Mouse (Mus musculus): Measurements from ENCODE around the gene Ccer2.

DNA sequence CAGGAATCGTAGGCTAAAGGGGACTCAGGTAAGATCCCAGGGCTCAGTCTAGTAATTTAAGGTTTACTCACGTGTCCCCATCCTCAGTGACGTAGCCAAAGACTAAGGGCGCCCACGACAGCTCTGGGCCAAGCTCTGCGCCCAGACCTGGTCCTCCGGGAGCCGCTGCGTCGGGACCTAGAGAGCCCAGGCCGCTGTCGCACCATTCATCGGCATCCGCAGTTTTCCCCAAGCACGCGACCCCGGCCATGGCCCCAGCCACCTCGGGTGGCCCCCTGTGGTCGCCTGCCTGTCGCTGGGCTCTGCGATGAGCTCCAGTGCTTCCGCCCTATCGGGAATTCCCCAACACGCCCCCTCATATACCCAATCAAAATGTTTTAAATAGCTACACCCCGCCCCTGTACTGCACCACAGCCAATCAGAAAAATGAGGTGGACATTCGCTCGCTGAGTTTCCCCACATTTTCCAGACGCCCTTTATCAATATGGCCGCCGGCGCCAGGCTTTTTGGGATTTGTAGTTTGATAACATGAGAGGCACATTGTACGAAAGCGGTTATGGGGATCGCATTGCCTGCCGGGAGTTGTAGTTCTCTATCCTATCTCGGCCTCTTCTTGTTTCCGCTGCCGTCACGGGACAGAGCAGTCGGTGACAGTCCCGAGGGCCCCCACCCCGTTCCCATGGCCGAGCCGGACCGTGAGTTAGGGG lies 10.4 kb downstream of the Ccer2 start, which contains the start of gene Sirt2:
- TF ChIP-seq POLR2AphosphoS2 (IDR thresholded peaks at IDR 0.05; ENCODE audit: low read length) (no peak; the same call in 1 of the 2 replicates), CTCF (IDR thresholded peaks at IDR 0.05 in 2 of 3, conservative IDR thresholded peaks at IDR 0.05 in 1 of 3; ENCODE audit: control insufficient read depth in 1 of 3, insufficient read depth in 1 of 3, low read depth in 2 of 3, low read length in 3 of 3, poor library complexity in 1 of 3, severe bottlenecking in 1 of 3) (peak in 1 of 3 experiments; percentile 3; a peak in 1 of 6 replicates), EP300 (IDR thresholded peaks at IDR 0.05; ENCODE audit: low read depth in 1 of 2, low read length in 2 of 2) (peak in 1 of 2 experiments; percentile 35; a peak in 1 of 4 replicates), POLR2A (IDR thresholded peaks at IDR 0.05; ENCODE audit: control insufficient read depth in 1 of 2, insufficient read depth in 1 of 2, low read depth in 1 of 2, low read length in 2 of 2, poor library complexity in 1 of 2) (peak; percentile 42 to 64; a peak in 2 of 4 replicates)

All from MEL (cell line).